Mouse (Mus musculus): Measurements from ENCODE around the gene Tmem63a.
"Not testable (repeated sequence)": the region's sequence is repeated elsewhere in the genome, so short reads cannot be mapped to it uniquely, and the experiment has no call there.

The Tmem63a gene

GRCm38 (mm10) chr1:180942166-180943031, at the start of gene Tmem63a:
Tmem63a (plus strand) TSS chr1:180942344.
- DNase-seq (ENCODE audit: low spot score), result peak; percentile 61

- DNase-seq (ENCODE audit: low spot score), result no peak
Observed at GRCm38 (mm10) chr1:180892808-180893207, 49.3 kb upstream of the Tmem63a start, which contains the start of gene Lefty2. Lefty2 (plus strand) TSS chr1:180893108.

DNA sequence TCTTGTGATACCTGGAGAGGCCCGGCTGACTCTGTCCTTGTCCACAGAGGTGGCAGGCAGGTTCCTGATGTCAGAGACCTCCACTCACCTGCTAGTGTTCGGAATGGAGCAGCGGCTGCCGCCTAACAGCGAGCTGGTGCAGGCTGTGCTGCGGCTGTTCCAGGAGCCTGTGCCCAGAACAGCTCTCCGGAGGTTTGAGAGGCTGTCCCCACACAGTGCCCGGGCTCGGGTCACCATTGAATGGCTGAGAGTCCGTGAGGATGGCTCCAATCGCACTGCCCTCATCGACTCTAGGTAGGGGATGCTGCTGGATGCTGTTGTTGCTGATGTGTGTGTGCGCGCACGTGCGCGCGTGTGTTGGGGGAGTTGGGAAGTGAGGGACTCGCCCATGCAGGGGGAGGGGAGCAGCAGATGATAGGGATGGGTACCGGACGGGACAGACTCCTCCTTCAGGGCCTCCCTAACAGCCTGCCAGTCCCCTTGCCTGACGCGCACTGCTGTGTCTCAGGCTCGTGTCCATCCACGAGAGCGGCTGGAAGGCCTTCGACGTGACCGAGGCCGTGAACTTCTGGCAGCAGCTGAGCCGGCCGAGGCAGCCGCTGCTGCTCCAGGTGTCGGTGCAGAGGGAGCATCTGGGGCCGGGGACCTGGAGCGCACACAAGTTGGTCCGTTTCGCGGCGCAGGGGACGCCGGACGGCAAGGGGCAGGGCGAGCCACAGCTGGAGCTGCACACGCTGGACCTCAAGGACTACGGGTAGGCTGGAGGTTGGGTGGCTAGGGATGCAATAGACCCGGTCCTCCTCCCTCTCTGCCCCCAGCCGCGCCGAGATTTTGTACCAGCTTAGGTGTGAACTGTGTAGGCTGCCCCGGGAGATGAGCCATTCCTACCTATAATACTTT, 47.8 kb upstream of the Tmem63a start:
- not testable (repeated sequence) for DNase-seq (ENCODE audit: low spot score)

DNA sequence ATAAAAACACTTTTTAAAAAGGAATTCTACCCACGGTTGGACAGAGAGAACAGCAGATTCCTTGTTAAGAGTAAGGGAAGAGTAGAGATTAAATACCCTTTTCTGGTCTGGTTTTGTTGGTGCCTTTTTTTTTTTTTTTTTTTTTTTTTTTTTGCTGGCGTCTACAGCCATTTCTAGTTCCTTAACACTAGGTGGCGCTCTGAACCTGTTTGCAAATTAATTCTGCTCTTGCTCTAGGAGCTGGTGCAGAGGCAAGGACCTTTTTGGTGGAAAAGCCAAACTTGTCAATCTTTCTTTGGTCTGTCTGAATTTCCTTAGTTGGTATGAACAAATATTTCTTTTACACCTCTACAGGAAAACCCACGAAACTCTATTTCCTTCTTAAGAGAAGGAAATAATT, 41.0 kb upstream of the Tmem63a start:
- DNase-seq (ENCODE audit: low spot score), result no peak

- no peak for DNase-seq (ENCODE audit: low spot score)
Observed at GRCm38 (mm10) chr1:180902915-180903314, 39.2 kb upstream of the Tmem63a start.

DNA sequence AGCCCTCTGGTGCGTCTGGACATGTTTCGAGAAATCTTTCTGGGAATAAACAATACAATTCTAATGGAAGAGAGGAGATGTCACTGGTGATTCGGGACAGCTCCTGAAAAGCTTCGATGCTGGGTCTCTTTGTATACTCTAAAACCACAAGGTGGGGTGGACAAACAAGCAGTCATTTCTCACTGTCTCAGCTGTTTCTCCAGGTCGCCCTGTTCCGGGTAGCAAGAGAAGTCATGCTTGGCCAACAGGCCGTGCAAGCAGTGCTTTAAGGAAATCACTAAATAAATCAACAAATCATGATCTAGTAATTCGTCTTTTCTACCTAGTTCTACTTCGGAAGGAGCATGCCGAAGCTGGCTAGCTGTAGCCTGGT, 38.5 kb upstream of the Tmem63a start:
- DNase-seq (ENCODE audit: low spot score), result no peak

GRCm38 (mm10) chr1:180904039-180904814, 37.9 kb upstream of the Tmem63a start, which contains the start of gene Pycr2:
Pycr2 (plus strand) TSS chr1:180904293.
- peak; percentile 84 for DNase-seq (ENCODE audit: low spot score)

DNA sequence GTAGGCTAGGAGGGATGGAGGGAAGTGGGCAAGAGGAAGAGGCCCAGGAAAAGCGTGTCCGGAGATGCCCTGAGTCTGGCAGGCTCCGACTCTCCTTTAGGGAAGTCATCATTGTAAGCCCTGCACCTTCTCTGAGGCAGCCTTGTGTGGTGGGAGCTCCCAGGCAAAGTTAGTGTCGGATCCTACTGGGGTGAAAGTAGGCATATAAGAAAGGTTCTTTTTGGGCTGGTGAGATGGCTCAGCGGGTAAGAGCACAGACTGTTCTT, 37.4 kb upstream of the Tmem63a start:
- DNase-seq (ENCODE audit: low spot score), result no peak

- DNase-seq (ENCODE audit: low spot score), result no peak
Observed at GRCm38 (mm10) chr1:180905307-180905706, 36.8 kb upstream of the Tmem63a start.

DNA sequence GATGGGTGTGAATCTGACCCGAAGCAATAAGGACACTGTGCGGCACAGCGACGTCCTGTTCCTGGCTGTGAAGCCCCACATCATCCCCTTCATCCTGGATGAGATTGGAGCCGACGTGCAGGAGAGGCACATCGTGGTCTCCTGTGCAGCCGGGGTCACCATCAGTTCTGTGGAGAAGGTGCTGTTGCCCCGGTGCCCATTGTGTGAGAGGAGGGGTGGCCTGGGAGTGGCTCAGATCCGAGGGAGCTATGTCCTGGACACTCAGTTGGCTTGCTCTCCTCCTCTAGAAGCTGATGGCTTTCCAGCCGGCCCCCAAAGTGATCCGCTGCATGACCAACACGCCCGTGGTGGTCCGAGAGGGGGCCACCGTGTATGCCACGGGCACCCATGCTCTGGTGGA, 36.3 kb upstream of the Tmem63a start:
- DNase-seq (ENCODE audit: low spot score), result no peak

GRCm38 (mm10) chr1:180906461-180907147, 35.5 kb upstream of the Tmem63a start:
- no peak for DNase-seq (ENCODE audit: low spot score)

- DNase-seq (ENCODE audit: low spot score), result no peak
Observed at GRCm38 (mm10) chr1:180911138-180911537, 31.0 kb upstream of the Tmem63a start.

DNA sequence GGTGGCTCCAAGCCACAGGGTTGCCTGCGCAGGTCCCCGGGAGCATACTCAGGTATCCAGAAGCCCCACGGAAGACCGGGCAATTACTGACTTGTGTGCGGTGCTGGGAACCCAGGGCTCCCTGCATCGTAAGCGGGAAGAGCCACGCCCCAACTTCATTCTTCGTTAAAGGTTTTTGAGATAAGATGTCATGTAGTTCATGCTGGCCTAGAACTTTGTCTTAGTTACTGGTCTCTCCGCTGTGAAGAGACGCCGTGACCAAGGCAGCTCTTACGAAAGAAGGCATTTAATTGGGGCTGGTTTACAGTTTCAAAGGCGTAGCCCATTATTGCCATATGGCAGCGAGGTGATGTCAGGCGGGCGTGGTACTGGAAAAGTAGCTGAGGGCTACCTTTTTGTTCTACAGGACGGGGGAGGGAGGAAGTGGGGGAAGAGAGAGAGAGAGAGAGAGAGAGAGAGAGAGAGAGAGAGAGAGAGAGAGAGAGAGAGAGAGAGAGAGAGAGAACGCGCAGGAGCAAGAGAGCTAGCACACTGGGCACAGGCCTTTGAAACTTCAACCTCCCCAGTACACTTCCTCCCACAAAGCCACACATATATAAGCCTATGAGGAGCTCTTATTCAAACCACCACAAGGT, 30.4 kb upstream of the Tmem63a start:
- no peak for DNase-seq (ENCODE audit: low spot score)

- no peak for DNase-seq (ENCODE audit: low spot score)
Observed at GRCm38 (mm10) chr1:180912792-180913191, 29.4 kb upstream of the Tmem63a start.

DNA sequence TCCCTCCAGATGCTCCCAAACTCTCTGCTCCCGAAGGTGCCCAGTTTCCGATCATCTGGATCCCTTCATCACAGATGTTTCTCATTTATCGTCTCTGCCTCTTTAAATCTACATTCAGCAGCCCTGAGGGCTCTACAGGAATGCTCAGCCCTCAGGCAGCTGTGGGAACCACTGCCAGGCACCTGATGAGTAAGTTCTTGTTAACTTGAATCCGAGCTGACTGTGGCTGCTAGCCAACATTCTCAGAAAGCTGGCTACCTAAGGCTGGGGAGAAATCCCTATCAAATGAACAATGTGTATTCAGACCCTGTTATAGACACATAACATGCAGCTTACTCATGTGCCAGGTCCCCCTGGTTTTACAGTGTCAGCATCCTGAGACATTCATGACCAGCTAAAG, 28.3 kb upstream of the Tmem63a start:
- DNase-seq (ENCODE audit: low spot score), result no peak

DNA sequence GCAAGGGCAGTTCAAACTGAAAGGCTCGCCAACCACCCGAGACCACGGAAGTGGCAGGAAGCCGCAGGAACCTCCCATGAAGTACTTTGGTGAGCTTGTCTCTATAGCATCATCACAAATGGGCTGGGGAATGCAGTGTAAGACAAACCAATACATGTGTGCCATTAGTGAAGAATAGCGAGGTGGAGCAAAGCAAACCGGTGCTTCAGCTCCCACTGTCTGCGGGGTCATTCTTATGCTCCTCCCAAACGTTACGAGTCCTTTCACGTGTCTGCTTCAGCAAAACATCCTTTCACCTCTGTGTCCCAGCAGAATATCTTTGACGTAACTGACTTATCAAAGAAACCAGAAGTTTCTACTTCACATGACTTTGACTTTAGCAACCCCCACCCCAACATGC, 25.7 kb upstream of the Tmem63a start:
- no peak for DNase-seq (ENCODE audit: low spot score)

GRCm38 (mm10) chr1:180917053-180917452, 25.1 kb upstream of the Tmem63a start:
- no peak for DNase-seq (ENCODE audit: low spot score)

- DNase-seq (ENCODE audit: low spot score), result no peak
Observed at GRCm38 (mm10) chr1:180919686-180920085, 22.5 kb upstream of the Tmem63a start.

DNA sequence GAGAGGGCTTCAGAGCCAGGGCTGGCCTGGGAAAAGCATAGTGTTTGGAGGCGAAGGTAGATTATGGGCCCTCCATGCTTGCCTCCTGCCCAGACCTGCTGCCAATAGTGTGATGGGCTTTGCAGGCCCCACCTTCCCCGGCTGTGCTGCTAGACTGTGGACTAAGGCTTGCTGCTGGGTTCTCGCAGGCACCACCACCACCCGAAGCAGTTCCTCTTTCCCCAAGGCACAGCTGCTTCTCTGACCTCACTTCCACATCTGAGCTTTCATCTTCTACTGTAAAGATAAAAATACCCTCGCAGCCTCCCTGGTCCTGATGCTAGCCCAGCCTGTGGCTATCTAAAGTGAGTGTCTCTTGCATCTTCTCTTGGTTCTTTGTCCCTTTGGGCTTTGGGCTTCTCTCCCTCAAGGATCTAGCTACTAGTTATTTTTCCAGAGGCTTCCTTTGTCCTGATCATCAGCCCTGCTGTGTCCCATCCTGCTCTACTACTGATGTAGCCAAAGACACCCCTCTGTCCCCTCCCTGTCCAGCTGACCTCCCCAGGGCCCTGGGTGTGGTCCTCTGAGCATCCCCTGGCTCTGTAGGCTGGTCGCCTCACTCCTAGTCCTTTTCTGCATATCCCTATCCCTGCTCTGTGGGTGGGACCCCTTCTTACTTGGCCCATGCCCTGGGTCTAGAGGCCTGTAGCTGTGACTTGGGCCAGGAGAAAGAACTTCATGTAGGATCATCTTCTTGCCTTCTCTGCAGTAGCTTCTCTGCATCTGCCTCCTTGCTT, 19.7 kb upstream of the Tmem63a start:
- no peak for DNase-seq (ENCODE audit: low spot score)

- no peak for DNase-seq (ENCODE audit: low spot score)
Observed at GRCm38 (mm10) chr1:180924737-180925136, 17.4 kb upstream of the Tmem63a start.
